Mouse (Mus musculus) spleen, adult 2 months (tissue): ENCODE results near the gene Clca1. TPM values are rescaled to one million over a fixed set of nuclear protein-coding genes. Genes with fewer than 3 reads are reported as not detected.
A peak's percentile ranks its signal among the peaks of the same experiment; 100 is the strongest.

Experiments used
- DNase-seq, 2 experiments: peaks; one replicate each; pipeline versions ENCODE4 v3.0.0 to v3.0.0-alpha.2; 2012 to 2021; ENCODE audit warnings: low spot score in 2 of 2, low read depth in 1 of 2
- H3K27ac ChIP-seq: fragments of 200-500 bp; 2 replicates; pipeline ENCODE4 v1.5.1; 2012; ENCODE audit warnings: low read length, inconsistent platforms; ENCODE audit not compliant: insufficient read depth
- H3K27me3 ChIP-seq: fragments of 200-500 bp; 2 replicates; pipeline ENCODE4 v1.6.1; 2012; ENCODE audit warnings: mild to moderate bottlenecking, moderate library complexity, low read length, inconsistent platforms; ENCODE audit not compliant: control insufficient read depth, insufficient read depth
- H3K36me3 ChIP-seq: fragments of 200-500 bp; 2 replicates; pipeline ENCODE4 v1.6.1; 2012; ENCODE audit warnings: mild to moderate bottlenecking, low read length, inconsistent platforms; ENCODE audit not compliant: control insufficient read depth, insufficient read depth
- H3K4me1 ChIP-seq: fragments of 200-500 bp; 2 replicates; pipeline ENCODE4 v1.6.1; 2011; ENCODE audit warnings: inconsistent platforms; ENCODE audit not compliant: control insufficient read depth, insufficient read depth, insufficient read length
- H3K4me3 ChIP-seq: fragments of 200-500 bp; 2 replicates; pipeline ENCODE4 v1.5.1; 2011; ENCODE audit warnings: mild to moderate bottlenecking, inconsistent platforms; ENCODE audit not compliant: insufficient read depth, insufficient read length; ENCODE audit errors: extremely low read depth
- CTCF ChIP-seq: fragments of 200-500 bp; IDR thresholded peaks from 2 replicates; pipeline ENCODE4 v1.5.1; 2011; ENCODE audit warnings: mild to moderate bottlenecking, inconsistent platforms; ENCODE audit not compliant: insufficient read depth, insufficient read length, insufficient replicate concordance; ENCODE audit errors: extremely low read depth
- POLR2A ChIP-seq: fragments of 200-500 bp; IDR thresholded peaks from 2 replicates; pipeline ENCODE4 v1.6.1; 2011; ENCODE audit warnings: low read depth, low read length, inconsistent platforms
- WGBS: fragments of 180-500 bp; shearing (Covaris S2); methylation state at CpG from one replicate; pipeline ENCODE4 v1.1.7; 2018; 5-methylcytosine and 5-hydroxymethylcytosine counted together
- polyA plus RNA-seq: library from polyadenylated mRNA; depleted of rRNA; stranded (reverse); fragments of >200 nt; gene quantifications from 2 replicates; pipeline ENCODE4 v1.2.3, GENCODE M21; 2012

Gene Clca1
- polyA plus RNA-seq, 1 experiment = 0.02 TPM

- 83% methylated on average over 3 of the region's 3 CpGs for WGBS
Observed at GRCm38 (mm10) chr3:145028036-145028435, 4.5 kb downstream of the Clca1 start.

DNA sequence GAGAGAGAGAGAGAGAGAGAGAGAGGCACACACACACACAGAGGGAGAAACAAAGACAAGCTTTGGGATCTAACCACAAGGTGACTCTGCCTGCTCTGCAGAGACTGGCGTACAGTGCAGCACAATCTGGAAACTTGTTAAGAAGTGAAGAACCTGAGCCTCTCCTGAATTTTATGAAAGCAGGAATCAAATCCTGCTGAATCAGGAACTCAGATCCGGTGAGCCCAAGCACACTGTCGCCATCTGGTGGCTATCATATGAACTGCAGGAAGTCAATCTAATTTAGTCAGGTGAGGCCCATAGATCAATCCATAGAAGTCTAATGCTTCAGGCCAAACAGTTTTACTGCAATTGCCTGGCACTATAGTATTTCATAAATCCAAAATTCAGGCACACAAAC lies 5.8 kb downstream of the Clca1 start:
- Histone ChIP-seq H3K4me3 (no peak overlapping the region), H3K27me3 (no peaks in the 10 kb centered on the region), H3K4me1 (no peaks in the 10 kb centered on the region), H3K36me3 (no peaks in the 10 kb centered on the region), H3K27ac (no peak overlapping the region)
- TF ChIP-seq POLR2A (no peak), CTCF (peak; percentile 58; the same call in 1 of the 2 replicates)
- DNase-seq = no peak
- 32% methylated on average over 3 of the region's 3 CpGs for WGBS

More at GRCm38 (mm10) chr3:145028036-145028435, 4.5 kb downstream of the Clca1 start:
- H3K36me3 ChIP-seq = no peaks in the 10 kb centered on the region
- no peaks in the 10 kb centered on the region for H3K4me1 ChIP-seq
- no peak for TF ChIP-seq CTCF
- no peak for TF ChIP-seq POLR2A
- no peak overlapping the region for H3K4me3 ChIP-seq
- H3K27ac ChIP-seq = no peak overlapping the region
- DNase-seq = no peak
- H3K27me3 ChIP-seq = no peaks in the 10 kb centered on the region

DNA sequence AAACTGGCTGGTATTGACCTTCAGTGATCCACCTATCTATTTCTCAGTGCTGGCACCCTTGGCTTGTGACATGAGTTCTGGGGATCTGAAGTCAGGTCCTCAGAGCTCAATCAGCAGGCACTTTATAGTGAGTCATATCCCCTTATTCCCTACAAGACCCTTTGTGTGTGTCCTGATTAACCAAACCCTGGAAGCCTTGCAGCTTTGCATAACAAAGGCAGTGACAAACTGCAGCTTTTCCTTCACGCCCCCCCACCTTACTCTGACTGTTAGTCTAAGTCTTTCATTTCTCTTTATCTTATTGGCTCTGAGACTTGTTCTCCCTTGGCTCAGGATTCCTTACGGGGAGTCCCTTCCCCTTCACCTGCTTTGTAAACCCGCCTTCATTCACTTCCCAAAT lies 14.8 kb downstream of the Clca1 start:
- 77% methylated on average over 3 of the region's 3 CpGs for WGBS
- DNase-seq = no peak
- H3K27me3 ChIP-seq = no peaks in the 10 kb centered on the region

GRCm38 (mm10) chr3:145004422-145004821 lies 28.2 kb downstream of the Clca1 start:
- H3K36me3 ChIP-seq = no peaks in the 10 kb centered on the region
- DNase-seq = no peak
- H3K4me1 ChIP-seq = no peaks in the 10 kb centered on the region
- no peak overlapping the region for H3K27ac ChIP-seq
- 34% methylated on average over 5 of the region's 5 CpGs for WGBS
- H3K27me3 ChIP-seq = no peaks in the 10 kb centered on the region
- no peak for TF ChIP-seq POLR2A
- no peak for TF ChIP-seq CTCF
- no peak overlapping the region for H3K4me3 ChIP-seq

More for the DNA sequence above, 14.8 kb downstream of the Clca1 start:
- H3K27ac ChIP-seq = no peak overlapping the region
- H3K4me1 ChIP-seq = no peaks in the 10 kb centered on the region
- no peak overlapping the region for H3K4me3 ChIP-seq
- TF ChIP-seq CTCF = no peak
- TF ChIP-seq POLR2A = no peak
- no peaks in the 10 kb centered on the region for H3K36me3 ChIP-seq

- H3K27me3 ChIP-seq = no peaks in the 10 kb centered on the region
- H3K27ac ChIP-seq = no peak overlapping the region
- no peak for TF ChIP-seq POLR2A
- no peak for TF ChIP-seq CTCF
- 42% methylated on average over 1 of the region's 1 CpGs for WGBS
- H3K4me1 ChIP-seq = no peaks in the 10 kb centered on the region
- H3K36me3 ChIP-seq = no peaks in the 10 kb centered on the region
- DNase-seq = no peak
- no peak overlapping the region for H3K4me3 ChIP-seq
Observed at GRCm38 (mm10) chr3:145000912-145001311, 31.7 kb downstream of the Clca1 start.

GRCm38 (mm10) chr3:144993055-144993454 lies 39.5 kb downstream of the Clca1 start:
- WGBS = 84% methylated on average over 5 of the region's 5 CpGs
- H3K4me3 ChIP-seq = no peak overlapping the region
- no peak overlapping the region for H3K27ac ChIP-seq
- no peaks in the 10 kb centered on the region for H3K36me3 ChIP-seq
- no peaks in the 10 kb centered on the region for H3K4me1 ChIP-seq
- no peak for DNase-seq
- TF ChIP-seq POLR2A (no peak), CTCF (no peak)
- H3K27me3 ChIP-seq = no peaks in the 10 kb centered on the region

DNA sequence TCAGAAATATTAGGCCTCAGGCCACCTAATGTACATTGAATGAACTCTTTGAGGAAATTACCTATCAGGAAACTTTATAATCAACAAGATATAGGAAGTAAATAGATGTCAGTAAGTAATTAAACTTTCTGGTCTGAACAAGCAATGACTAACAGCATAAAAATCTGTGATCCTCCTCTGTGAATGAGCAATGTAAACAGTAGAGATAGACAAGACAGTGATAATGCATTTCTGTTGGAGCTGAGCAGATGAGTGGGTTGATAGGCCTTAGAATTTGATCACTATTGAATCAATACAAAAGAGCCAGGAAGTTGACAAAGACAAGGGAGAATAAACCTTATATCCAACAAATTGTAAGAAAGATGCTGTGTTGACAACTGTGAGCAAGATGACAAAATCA lies 40.0 kb downstream of the Clca1 start:
- Histone ChIP-seq H3K36me3 (no peaks in the 10 kb centered on the region), H3K4me3 (no peak overlapping the region), H3K27me3 (no peaks in the 10 kb centered on the region), H3K4me1 (no peaks in the 10 kb centered on the region), H3K27ac (no peak overlapping the region)
- DNase-seq = no peak
- TF ChIP-seq CTCF (no peak), POLR2A (no peak)

- 78% methylated on average over 5 of the region's 5 CpGs for WGBS
- Histone ChIP-seq H3K27ac (no peak overlapping the region), H3K36me3 (no peaks in the 10 kb centered on the region), H3K4me3 (no peak overlapping the region), H3K27me3 (no peaks in the 10 kb centered on the region), H3K4me1 (no peaks in the 10 kb centered on the region)
- TF ChIP-seq CTCF = no peak
- no peak for DNase-seq
Observed at GRCm38 (mm10) chr3:144985890-144986289, 46.7 kb downstream of the Clca1 start.
